Mouse (Mus musculus): ENCODE measurements around the gene Trim38. TPM values are rescaled to one million over a fixed set of nuclear protein-coding genes. Genes with fewer than 3 reads are reported as not detected.

Trim38 gene
- total RNA-seq, 2 experiments from 2014 or later: not detected

- H3K4me3 ChIP-seq: no peak overlapping the region
- intact Hi-C loops (cut with DNase I): loop anchor here (2.0 to 5.0 kb wide), 3 partner anchors 118 to 464 kb away; no protein-coding TSS in a partner anchor
- DNase-seq: peak; percentile 53
These were observed 63.3 kb downstream of the Trim38 start for GRCm38 (mm10) chr13:23833053-23833452.

DNA sequence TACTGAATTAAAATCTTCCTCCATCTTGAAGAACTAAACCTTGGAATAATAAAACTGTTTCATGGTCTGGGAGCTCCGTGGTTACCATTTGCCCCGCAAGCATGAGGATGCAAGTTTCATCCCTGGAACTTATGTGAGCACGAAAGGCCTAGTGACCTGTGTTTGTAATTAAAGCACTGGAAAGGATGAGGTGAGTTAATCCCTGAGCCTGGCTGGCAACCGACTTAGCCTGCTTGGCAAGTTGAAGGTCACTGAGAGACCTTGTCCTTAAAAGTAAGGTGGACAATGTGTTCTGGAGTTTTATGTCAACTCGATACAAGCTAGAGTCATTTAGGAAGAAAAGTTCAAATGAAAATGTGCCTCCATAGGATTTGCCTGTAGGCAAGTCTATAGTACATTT lies 65.1 kb downstream of the Trim38 start:
- no peak for DNase-seq
- intact Hi-C loops (cut with DNase I): loop anchor here (5.0 kb wide), 2 partner anchors 442 to 462 kb away; no protein-coding TSS in a partner anchor

More at GRCm38 (mm10) chr13:23833053-23833452, 63.3 kb downstream of the Trim38 start:
- no peak overlapping the region for H3K27ac ChIP-seq
- TF ChIP-seq CTCF (IDR thresholded peaks at IDR 0.05): peak; percentile 75

DNA sequence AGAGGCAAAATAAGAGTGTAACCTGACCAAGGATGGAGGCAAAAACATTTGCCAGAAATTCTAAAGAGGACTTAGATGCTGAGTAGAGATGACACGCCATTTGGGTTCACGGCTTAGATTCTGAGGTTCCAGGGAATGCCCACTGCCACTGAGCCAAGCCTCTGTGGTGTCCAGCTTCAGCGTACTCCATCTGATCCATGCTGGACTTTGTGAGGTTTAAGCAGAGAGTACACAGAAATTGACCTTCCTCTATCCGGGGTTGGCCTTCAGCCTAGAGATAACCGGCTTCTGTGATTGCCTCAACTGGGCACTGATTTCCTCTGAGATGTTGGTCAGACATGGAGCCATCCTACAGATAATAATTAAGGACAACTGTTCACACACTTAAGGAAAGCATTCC lies 66.9 kb downstream of the Trim38 start:
- no peak for DNase-seq
- no peak for TF ChIP-seq CTCF (IDR thresholded peaks at IDR 0.05)
- intact Hi-C loops (cut with DNase I): no loop called here
- Histone ChIP-seq H3K27ac (no peak overlapping the region), H3K4me3 (no peak overlapping the region)

More for the DNA sequence above, 65.1 kb downstream of the Trim38 start:
- no peak overlapping the region for H3K4me3 ChIP-seq
- H3K27ac ChIP-seq: no peak overlapping the region
- no peak for TF ChIP-seq CTCF (IDR thresholded peaks at IDR 0.05)

GRCm38 (mm10) chr13:23839308-23839707 lies 69.6 kb downstream of the Trim38 start, which contains the start of gene Slc17a3:
Gene Slc17a3, plus strand, starts transcription at chr13:23839434.
- intact Hi-C loops (cut with DNase I): no loop called here
- no peak within 1 kb of the TSS for H3K4me3 ChIP-seq
- H3K27ac ChIP-seq: no peak within 1 kb of the TSS
- TF ChIP-seq CTCF (IDR thresholded peaks at IDR 0.05): no peak
- DNase-seq: no peak

Small RNAs within 50 kb of the gene (microRNA-seq; reads per million reads assigned to microRNA genes)
- not detected for gene Gm44314
- gene Gm44484: not detected

Other genes starting within 250 kb of the Trim38 start
- 100 to 1,000 TPM; 131 to 139 TPM for gene Hist1h4h, start 238.9 kb upstream of the Trim38 start, total RNA-seq (2021)
- 1 to 10 TPM in 1 of 2 experiments, not detected in 1; 2.0 TPM for gene Hist1h2af, start 236.0 kb upstream of the Trim38 start, total RNA-seq (2021)
- not detected for gene Hist1h3g, start 234.5 kb upstream of the Trim38 start, total RNA-seq (2021)
- gene Hist1h2bh, start 226.5 kb upstream of the Trim38 start, total RNA-seq (2021): 1 to 10 TPM in 1 of 2 experiments, under 1 TPM in 1; 0.94 to 1.0 TPM
- gene Hist1h3f, start 225.9 kb upstream of the Trim38 start, total RNA-seq (2021): 1 to 10 TPM; 2.9 to 4.0 TPM
- 1 to 10 TPM; 7.8 to 8.7 TPM for gene Hist1h4f, start 218.3 kb upstream of the Trim38 start, total RNA-seq (2021)
- under 1 TPM; 0.56 to 0.81 TPM for gene Hist1h1d, start 216.7 kb upstream of the Trim38 start, total RNA-seq (2021)
- 10 to 100 TPM in 1 of 2 experiments, 1 to 10 TPM in 1; 8.3 to 12.9 TPM for gene Hist1h3e, start 207.5 kb upstream of the Trim38 start, total RNA-seq (2021)
- under 1 TPM in 1 of 2 experiments, not detected in 1; 0.45 TPM for gene Hist1h2ae, start 198.7 kb upstream of the Trim38 start, total RNA-seq (2021)
- 1 to 10 TPM; 2.9 to 7.6 TPM for gene Hist1h2bg, start 198.5 kb upstream of the Trim38 start, total RNA-seq (2021)
- gene Hist1h2bf, start 195.7 kb upstream of the Trim38 start, total RNA-seq (2021): 1 to 10 TPM; 3.6 to 3.8 TPM
- 1 to 10 TPM; 1.0 to 1.3 TPM for gene Hist1h2ad, start 195.5 kb upstream of the Trim38 start, total RNA-seq (2021)
- gene Hist1h3d, start 194.2 kb upstream of the Trim38 start, total RNA-seq (2021): 1 to 10 TPM; 2.0 to 3.0 TPM
- gene Hist1h4d, start 188.3 kb upstream of the Trim38 start, total RNA-seq (2021): 10 to 100 TPM; 31.0 to 36.0 TPM
- gene Hist1h2be, start 148.8 kb upstream of the Trim38 start, total RNA-seq (2021): 10 to 100 TPM; 10.8 to 17.5 TPM
- gene Hist1h1e, start 147.4 kb upstream of the Trim38 start, total RNA-seq (2021): 10 to 100 TPM; 29.1 to 34.0 TPM
- gene Hist1h2ac, start 86.0 kb upstream of the Trim38 start, total RNA-seq (2021): under 1 TPM; 0.84 to 0.92 TPM
- gene Hist1h2bc, start 85.7 kb upstream of the Trim38 start, total RNA-seq (2021): 10 to 100 TPM; 59.1 to 76.4 TPM
- gene Hist1h1t, start 74.1 kb upstream of the Trim38 start, total RNA-seq (2021): not detected
- gene Hist1h4c, start 71.5 kb upstream of the Trim38 start, total RNA-seq (2021): 10 to 100 TPM; 49.8 to 61.2 TPM
- gene Hfe, start 59.1 kb upstream of the Trim38 start, total RNA-seq (2021): 10 to 100 TPM; 16.0 to 18.7 TPM
- gene Hist1h1c, start 31.1 kb upstream of the Trim38 start, total RNA-seq (2021): 100 to 1,000 TPM; 135 to 164 TPM
- not detected for gene Hist1h3c, start 24.3 kb upstream of the Trim38 start, total RNA-seq (2021)
- gene Hist1h2bb, start 23.2 kb upstream of the Trim38 start, total RNA-seq (2021): 1 to 10 TPM; 1.1 to 2.3 TPM
- 1 to 10 TPM in 1 of 2 experiments, not detected in 1; 1.9 TPM for gene Hist1h2ab, start 18.8 kb upstream of the Trim38 start, total RNA-seq (2021)
- 1 to 10 TPM; 1.6 to 1.8 TPM for gene Hist1h3b, start 17.6 kb upstream of the Trim38 start, total RNA-seq (2021)
- gene Hist1h4b, start 12.9 kb upstream of the Trim38 start, total RNA-seq (2021): 1 to 10 TPM; 2.1 to 3.7 TPM
- gene Hist1h4a, start 8.7 kb upstream of the Trim38 start, total RNA-seq (2021): 1 to 10 TPM in 1 of 2 experiments, under 1 TPM in 1; 0.61 to 1.4 TPM
- gene Hist1h3a, start 7.5 kb upstream of the Trim38 start, total RNA-seq (2021): 1 to 10 TPM; 2.9 to 4.2 TPM
- 1 to 10 TPM; 1.2 to 1.5 TPM for gene Hist1h1a, start 6.2 kb upstream of the Trim38 start, total RNA-seq (2021)
- not detected for gene Slc17a2, start 37.1 kb downstream of the Trim38 start, total RNA-seq (2021)
- gene Slc17a3, start 69.5 kb downstream of the Trim38 start, total RNA-seq (2021): not detected
- not detected for gene Slc17a1, start 97.8 kb downstream of the Trim38 start, total RNA-seq (2021)
- gene Slc17a4, start 145.1 kb downstream of the Trim38 start, total RNA-seq (2021): not detected
- not detected for gene Hist1h2ba, start 164.2 kb downstream of the Trim38 start, total RNA-seq (2021)
- gene Hist1h2aa, start 164.5 kb downstream of the Trim38 start, total RNA-seq (2021): not detected
- gene Scgn, start 221.3 kb downstream of the Trim38 start, total RNA-seq (2021): not detected

Measured in gastrocnemius, adult 2 months (tissue).